8 mouse cellular contexts compared by ENCODE assay signal in genomic region chr2:128428651-128429633, GRCm38 (mm10).
DNase-seq lines count a peak whose midpoint lies in the region; ATAC-seq and TF ChIP-seq lines count a peak whose summit lies in the region.

No protein-coding gene starts in this region.

- H3K4me1 ChIP-seq in forebrain, postnatal 0 days (ENCODE audit: insufficient read depth) = no peaks in the 10 kb centered on the region
- no peaks in the 10 kb centered on the region for H3K4me1 ChIP-seq in forebrain, embryonic 15.5 days
- H3K4me1 ChIP-seq in heart, embryonic 12.5 days (replicated peaks) = peaks cover 29% of the 10 kb centered on the region
- peaks cover 24% of the 10 kb centered on the region for H3K4me1 ChIP-seq in kidney, embryonic 14.5 days (ENCODE audit: control insufficient read depth, insufficient read depth, low read length)

- ATAC-seq in forebrain, postnatal 0 days = no peak
- ATAC-seq in forebrain, embryonic 15.5 days (replicated peaks) = no peak
- peak; percentile 73 for ATAC-seq in heart, embryonic 12.5 days (ENCODE audit: insufficient number of reproducible peaks, low FRiP score)
- no peak for ATAC-seq in kidney, embryonic 14.5 days (ENCODE audit: low FRiP score, low TSS enrichment)

- no peak overlapping the region for H3K9ac ChIP-seq in forebrain, postnatal 0 days
- H3K9ac ChIP-seq in forebrain, embryonic 15.5 days (replicated peaks) = no peak overlapping the region
- H3K9ac ChIP-seq in heart, embryonic 12.5 days = peak overlapping the region; percentile 39
- peak overlapping the region; percentile 18; the same call in 1 of the 2 replicates for H3K9ac ChIP-seq in kidney, embryonic 14.5 days (ENCODE audit: low read depth, low read length)

- 64% methylated on average over 18 of the region's 18 CpGs for whole genome bisulfite sequencing in forebrain, postnatal 0 days
- 70% methylated on average over 18 of the region's 18 CpGs for WGBS in forebrain, embryonic 15.5 days
- WGBS in heart, embryonic 12.5 days = 19% methylated on average over 18 of the region's 18 CpGs
- WGBS in kidney, embryonic 14.5 days = 39% methylated on average over 18 of the region's 18 CpGs

- TF ChIP-seq CTCF in forebrain, postnatal 0 days (IDR thresholded peaks at IDR 0.05; ENCODE audit: low read depth) = no peak

- H3K4me3 ChIP-seq in forebrain, postnatal 0 days (ENCODE audit: low read depth, low read length) = 0 out of 2 replicates have a peak overlapping the region, but pooled peaks have one; percentile 2
- no peak overlapping the region for H3K4me3 ChIP-seq in forebrain, embryonic 15.5 days
- H3K4me3 ChIP-seq in heart, embryonic 12.5 days = peak overlapping the region; percentile 36
- H3K4me3 ChIP-seq in kidney, embryonic 14.5 days (ENCODE audit: low read length) = peak overlapping the region; percentile 12; the same call in 1 of the 2 replicates

- no peaks in the 10 kb centered on the region for H3K9me3 ChIP-seq in forebrain, postnatal 0 days (ENCODE audit: low read length)
- no peaks in the 10 kb centered on the region for H3K9me3 ChIP-seq in forebrain, embryonic 15.5 days
- no peaks in the 10 kb centered on the region for H3K9me3 ChIP-seq in heart, embryonic 12.5 days (replicated peaks)
- no peaks in the 10 kb centered on the region for H3K9me3 ChIP-seq in kidney, embryonic 14.5 days (ENCODE audit: control insufficient read depth, low read length)

- no peaks in the 10 kb centered on the region for H3K36me3 ChIP-seq in forebrain, postnatal 0 days (ENCODE audit: insufficient read depth)
- H3K36me3 ChIP-seq in forebrain, embryonic 15.5 days = no peaks in the 10 kb centered on the region
- H3K36me3 ChIP-seq in heart, embryonic 12.5 days = no peaks in the 10 kb centered on the region
- H3K36me3 ChIP-seq in kidney, embryonic 14.5 days (ENCODE audit: control insufficient read depth, insufficient read depth, low read length) = no peaks in the 10 kb centered on the region

- peak overlapping the region; percentile 21; the same call in 1 of the 2 replicates for H3K27ac ChIP-seq in forebrain, postnatal 0 days (ENCODE audit: low read depth, low read length)
- H3K27ac ChIP-seq in forebrain, embryonic 15.5 days (replicated peaks) = no peak overlapping the region; the same call in 1 of the 2 replicates
- H3K27ac ChIP-seq in heart, embryonic 12.5 days (ENCODE audit: poor library complexity, severe bottlenecking) = peak overlapping the region; percentile 78
- 0 out of 2 replicates have a peak overlapping the region, but pooled peaks have one; percentile 12 for H3K27ac ChIP-seq in kidney, embryonic 14.5 days (ENCODE audit: low read depth, low read length)

- H3K4me2 ChIP-seq in forebrain, postnatal 0 days (ENCODE audit: low read depth) = no peak overlapping the region
- H3K4me2 ChIP-seq in forebrain, embryonic 15.5 days (replicated peaks) = no peak overlapping the region
- H3K4me2 ChIP-seq in heart, embryonic 12.5 days = peak overlapping the region; percentile 67
- peak overlapping the region; percentile 15; the same call in 1 of the 2 replicates for H3K4me2 ChIP-seq in kidney, embryonic 14.5 days (replicated peaks; ENCODE audit: low read depth, low read length)

- DNase-seq in forebrain, postnatal 0 days = no peak
- peak; percentile 27 for DNase-seq in brain, adult 2 months (ENCODE audit: low read depth, low spot score)
- DNase-seq in lung, postnatal 25 days (ENCODE audit: low spot score) = peak; percentile 76
- DNase-seq in thymus, postnatal 10 days (ENCODE audit: low spot score in 2 of 2) = peak; percentile 22 to 27
- no peak for DNase-seq in right cerebral cortex, postnatal 14 days

- no peaks in the 10 kb centered on the region for H3K27me3 ChIP-seq in forebrain, postnatal 0 days (ENCODE audit: insufficient read depth, low read length)
- H3K27me3 ChIP-seq in forebrain, embryonic 15.5 days = no peaks in the 10 kb centered on the region
- no peaks in the 10 kb centered on the region for H3K27me3 ChIP-seq in heart, embryonic 12.5 days (replicated peaks)
- H3K27me3 ChIP-seq in kidney, embryonic 14.5 days (ENCODE audit: control insufficient read depth, insufficient read depth, low read length) = no peaks in the 10 kb centered on the region

Comparison
In these comparisons a context has a peak if more than half of its experiments do, and no peak if none do; other contexts are left out.
1. DNase-seq: peak in brain, adult 2 months (single experiment), lung, postnatal 25 days (single experiment) and thymus, postnatal 10 days (2 of 2); none in forebrain, postnatal 0 days (single experiment) and right cerebral cortex, postnatal 14 days (single experiment).
2. H3K4me2 ChIP-seq: peak in heart, embryonic 12.5 days (single experiment) and kidney, embryonic 14.5 days (single experiment); none in forebrain, postnatal 0 days (single experiment) and forebrain, embryonic 15.5 days (single experiment).
3. H3K9ac ChIP-seq: peak in heart, embryonic 12.5 days (single experiment) and kidney, embryonic 14.5 days (single experiment); none in forebrain, postnatal 0 days (single experiment) and forebrain, embryonic 15.5 days (single experiment).